Mouse (Mus musculus) G1E (cell line): ENCODE results near the gene Gpx4.

Experiments used
- CTCF ChIP-seq: IDR thresholded peaks from 2 replicates; pipeline ENCODE4 v1.5.1; 2012; ENCODE audit warnings: low read depth, low read length, inconsistent platforms, mixed read lengths
- GATA1 ChIP-seq: IDR thresholded peaks from 2 replicates; pipeline ENCODE4 v1.6.1; 2012; ENCODE audit warnings: borderline replicate concordance, low read length, inconsistent platforms, mixed read lengths
- POLR2AphosphoS5 ChIP-seq: IDR thresholded peaks from 2 replicates; pipeline ENCODE4 v1.6.1; 2012; ENCODE audit warnings: low read depth, low read length, inconsistent platforms; ENCODE audit not compliant: insufficient replicate concordance
- TAL1 ChIP-seq: conservative IDR thresholded peaks from 2 replicates; pipeline ENCODE4 v1.6.1; 2012; ENCODE audit warnings: low read depth, low read length, inconsistent platforms, mixed read lengths

- TF ChIP-seq CTCF: no peak
- 0 out of 2 replicates have a peak, but pooled peaks have one; percentile 59 for TF ChIP-seq POLR2AphosphoS5
- TF ChIP-seq GATA1: no peak
- TF ChIP-seq TAL1: no peak
Measured at GRCm38 (mm10) chr10:80055364-80055763, 8.4 kb downstream of the Gpx4 start.
